Mouse (Mus musculus) adrenal gland, postnatal 4 days (tissue): ENCODE measurements around the gene Ankrd22. TPM values are rescaled to one million over a fixed set of nuclear protein-coding genes. Genes with fewer than 3 reads are reported as not detected.

ENCODE experiments used
- DNase-seq, 2 experiments: peaks; one replicate each; pipeline ENCODE4 v3.0.0; 2021 to 2022; ENCODE audit warnings: low spot score in 2 of 2, mixed read lengths in 2 of 2
- total RNA-seq, 2 experiments: library from RNA; stranded (reverse); gene quantifications; 2 replicates each; pipeline ENCODE4 v1.2.3; 2021

The Ankrd22 gene
- total RNA-seq, 2 experiments from 2014 or later, result 0.20 TPM; not detected in 1

DNA sequence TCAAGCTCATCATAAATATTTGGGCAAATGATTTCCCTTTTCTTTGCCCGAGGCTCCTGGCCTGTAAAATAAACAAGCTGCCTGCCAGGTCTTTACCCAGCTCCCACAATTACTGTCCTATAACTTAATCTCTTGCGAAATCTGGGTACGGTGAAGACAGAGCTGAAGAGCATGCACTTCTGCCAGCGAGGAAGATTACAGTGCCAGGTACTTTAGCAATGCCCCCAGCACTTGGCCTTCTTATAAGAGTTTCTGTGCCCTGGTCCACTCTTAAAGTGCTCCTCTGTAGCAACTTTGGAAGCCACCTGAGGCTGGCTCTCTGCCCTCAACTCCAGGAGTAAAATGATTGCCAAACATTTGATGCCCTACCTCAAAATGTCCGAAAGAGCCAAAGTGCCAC lies 70.5 kb downstream of the Ankrd22 start:
- DNase-seq, result no peak

GRCm38 (mm10) chr19:34089011-34089680 lies 76.7 kb downstream of the Ankrd22 start:
- DNase-seq, result no peak

GRCm38 (mm10) chr19:34078130-34078529 lies 87.7 kb downstream of the Ankrd22 start:
- DNase-seq, result no peak

DNA sequence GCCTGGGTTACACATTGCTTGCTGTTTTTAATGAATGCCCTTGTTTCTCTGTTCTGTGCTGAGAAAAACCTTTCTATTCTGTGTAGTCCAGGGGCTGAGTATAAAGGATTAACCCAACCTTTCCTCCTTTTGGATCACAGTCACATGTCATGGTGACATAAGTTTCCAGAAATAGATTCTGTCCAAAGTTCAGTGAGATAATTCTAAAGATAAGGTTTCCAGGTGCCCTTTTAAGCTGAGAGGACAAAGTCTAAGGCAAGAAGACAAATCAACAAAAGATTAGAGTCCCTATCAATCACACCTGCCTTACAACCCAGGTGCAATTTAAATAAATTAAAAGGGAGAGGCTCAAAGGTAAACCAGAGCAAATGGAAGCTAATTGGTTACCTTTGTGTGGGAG lies 91.6 kb downstream of the Ankrd22 start:
- no peak for DNase-seq

Other genes with a start within 250 kb of the Ankrd22 start
- gene Lipf, start 204.9 kb downstream of the Ankrd22 start, total RNA-seq, result not detected
- under 1 TPM; 0.36 to 0.56 TPM for gene Lipk, start 157.8 kb downstream of the Ankrd22 start, total RNA-seq
- gene Lipn, start 98.7 kb downstream of the Ankrd22 start, total RNA-seq, result not detected
- under 1 TPM in 1 of 2 experiments, not detected in 1; 0.11 TPM for gene Lipm, start 65.1 kb downstream of the Ankrd22 start, total RNA-seq
- gene Stambpl1, start 26.2 kb upstream of the Ankrd22 start, total RNA-seq, result 1 to 10 TPM; 7.5 to 8.3 TPM
- gene Acta2, start 89.5 kb upstream of the Ankrd22 start, total RNA-seq, result 10 to 100 TPM; 53.5 to 73.3 TPM
- 1 to 10 TPM; 5.1 to 9.9 TPM for gene Fas, start 124.6 kb upstream of the Ankrd22 start, total RNA-seq